Mouse (Mus musculus) heart, embryonic 14.5 days (tissue): Measurements from ENCODE around the gene Lrrc74a. TPM values are rescaled to one million over a fixed set of nuclear protein-coding genes. Genes with fewer than 3 reads are reported as not detected.

ENCODE experiments used
- ATAC-seq: fragments of 200-750 bp; cut with Nextera tagmentation; 2 replicates; pipeline ENCODE4 v1.8.0; 2017; ENCODE audit warnings: low read depth, moderate TSS enrichment; ENCODE audit not compliant: insufficient number of reproducible peaks, insufficient read depth, low FRiP score
- H3K27ac ChIP-seq, 2 experiments: fragments of 200-500 bp in 1 of 2; fragments of 300-500 bp in 1 of 2; sonication (generic) in 1 of 2; replicated peaks in 1 of 2; 2 replicates each; pipeline ENCODE4 v1.5.1; 2012 to 2014; ENCODE audit warnings: low read depth in 2 of 2, low read length in 2 of 2, control low read depth in 1 of 2, mild to moderate bottlenecking in 1 of 2, mixed read lengths in 1 of 2; ENCODE audit not compliant: control insufficient read depth in 1 of 2, insufficient read depth in 1 of 2
- H3K27me3 ChIP-seq: fragments of 300-500 bp; sonication (generic); 2 replicates; pipeline ENCODE4 v1.6.1; 2014; ENCODE audit warnings: mild to moderate bottlenecking, low read length, control low read depth; ENCODE audit not compliant: control insufficient read depth, insufficient read depth
- H3K36me3 ChIP-seq: fragments of 300-500 bp; sonication (generic); 2 replicates; pipeline ENCODE4 v1.6.1; 2014; ENCODE audit warnings: mild to moderate bottlenecking, control low read depth, low read length, mixed read lengths; ENCODE audit not compliant: control insufficient read depth, insufficient read depth
- H3K4me1 ChIP-seq, 2 experiments: fragments of 200-500 bp in 1 of 2; fragments of 300-500 bp in 1 of 2; sonication (generic) in 1 of 2; 2 replicates each; pipeline ENCODE4 v1.6.1; 2012 to 2014; ENCODE audit warnings: low read length in 2 of 2, control low read depth in 1 of 2, mixed read lengths in 1 of 2; ENCODE audit not compliant: control insufficient read depth in 2 of 2, insufficient read depth in 2 of 2
- H3K4me2 ChIP-seq: fragments of 300-500 bp; sonication (generic); 2 replicates; pipeline ENCODE4 v1.6.1; 2014; ENCODE audit warnings: mild to moderate bottlenecking, low read length
- H3K4me3 ChIP-seq, 2 experiments: fragments of 200-500 bp in 1 of 2; fragments of 300-500 bp in 1 of 2; sonication (generic) in 1 of 2; 2 replicates each; pipeline ENCODE4 v1.5.1; 2012 to 2014; ENCODE audit warnings: low read length in 2 of 2, mild to moderate bottlenecking in 2 of 2, control low read depth in 1 of 2, low read depth in 1 of 2, moderate library complexity in 1 of 2; ENCODE audit not compliant: control insufficient read depth in 1 of 2, insufficient read depth in 1 of 2
- H3K9ac ChIP-seq: fragments of 300-500 bp; sonication (generic); 2 replicates; pipeline ENCODE4 v1.6.1; 2014; ENCODE audit warnings: mild to moderate bottlenecking, low read length
- H3K9me3 ChIP-seq: fragments of 300-500 bp; sonication (generic); 2 replicates; pipeline ENCODE4 v1.6.1; 2016; ENCODE audit warnings: low read length, control low read depth; ENCODE audit not compliant: control insufficient read depth
- WGBS: fragments of 180-500 bp; shearing (Covaris S2); extraction: QIAGEN DNeasy Blood & Tissue Kit; methylation state at CpG from one replicate; pipeline ENCODE4 v1.1.7; 2014; 5-methylcytosine and 5-hydroxymethylcytosine counted together
- polyA plus RNA-seq: library from polyadenylated mRNA; unstranded; fragments of >200 nt; fragmentation: Nextera tagmentation; extraction: Ambion mirVana; gene quantifications from 2 replicates; pipeline ENCODE4 v1.2.1, GENCODE M21; 2014

Lrrc74a gene
- polyA plus RNA-seq, 1 experiment from 2014 or later, result not detected

- 37% methylated on average over 6 of the region's 6 CpGs for WGBS
- H3K27me3 ChIP-seq, result no peaks in the 10 kb centered on the region
- H3K9me3 ChIP-seq, result no peaks in the 10 kb centered on the region
- no peak overlapping the region for H3K4me3 ChIP-seq
- H3K9ac ChIP-seq, result peak overlapping the region; percentile 13; the same call in 1 of the 2 replicates
- H3K4me2 ChIP-seq, result peak overlapping the region; percentile 19; the same call in 1 of the 2 replicates
- H3K4me1 ChIP-seq, result peaks cover 35 to 36% of the 10 kb centered on the region in 2 experiments
- no peaks in the 10 kb centered on the region for H3K36me3 ChIP-seq
- H3K27ac ChIP-seq, result peak overlapping the region; percentile 0 to 60; a peak in 3 of 4 replicates
- no peak for ATAC-seq
Measured at GRCm38 (mm10) chr12:86790100-86790848, 56.1 kb downstream of the Lrrc74a start.

- Histone ChIP-seq H3K4me2 (peak overlapping the region; percentile 19; the same call in 1 of the 2 replicates), H3K27ac (peak overlapping the region; percentile 0 to 60; a peak in 3 of 4 replicates), H3K4me3 (no peak overlapping the region), H3K36me3 (no peaks in the 10 kb centered on the region), H3K9ac (0 out of 2 replicates have a peak overlapping the region, but pooled peaks have one; percentile 13), H3K27me3 (no peaks in the 10 kb centered on the region), H3K4me1 (peaks cover 38 to 40% of the 10 kb centered on the region in 2 experiments), H3K9me3 (no peaks in the 10 kb centered on the region)
- no peak; the same call in 1 of the 2 replicates for ATAC-seq
- 0% methylated on average over 2 of the region's 2 CpGs for WGBS
Measured at GRCm38 (mm10) chr12:86790849-86791127, 56.6 kb downstream of the Lrrc74a start.

GRCm38 (mm10) chr12:86791987-86792386, 57.8 kb downstream of the Lrrc74a start:
- Histone ChIP-seq H3K4me3 (no peak overlapping the region), H3K4me2 (no peak overlapping the region), H3K27me3 (no peaks in the 10 kb centered on the region), H3K4me1 (peaks cover 28 to 30% of the 10 kb centered on the region in 2 experiments), H3K27ac (no peak overlapping the region), H3K36me3 (no peaks in the 10 kb centered on the region), H3K9me3 (no peaks in the 10 kb centered on the region), H3K9ac (no peak overlapping the region)
- WGBS, result 89% methylated on average over 2 of the region's 2 CpGs
- ATAC-seq, result no peak

- 0 out of 4 replicates have a peak overlapping the region, but pooled peaks of 1 of the 2 experiments have one; percentile 4 for H3K27ac ChIP-seq
- H3K9ac ChIP-seq, result no peak overlapping the region; the same call in 1 of the 2 replicates
- no peak overlapping the region for H3K4me3 ChIP-seq
Measured at GRCm38 (mm10) chr12:86793830-86794229, 59.7 kb downstream of the Lrrc74a start.

GRCm38 (mm10) chr12:86794331-86794730, 60.2 kb downstream of the Lrrc74a start:
- Histone ChIP-seq H3K9ac (no peak overlapping the region), H3K36me3 (no peaks in the 10 kb centered on the region), H3K4me3 (no peak overlapping the region), H3K27me3 (no peaks in the 10 kb centered on the region), H3K4me1 (peaks cover 29 to 38% of the 10 kb centered on the region in 2 experiments), H3K9me3 (no peaks in the 10 kb centered on the region), H3K4me2 (no peak overlapping the region), H3K27ac (0 out of 4 replicates have a peak overlapping the region, but pooled peaks of 1 of the 2 experiments have one; percentile 9)
- 90% methylated on average over 11 of the region's 11 CpGs for WGBS
- ATAC-seq, result no peak

More at GRCm38 (mm10) chr12:86793830-86794229, 59.7 kb downstream of the Lrrc74a start:
- WGBS, result 52% methylated on average over 3 of the region's 3 CpGs
- no peaks in the 10 kb centered on the region for H3K36me3 ChIP-seq
- no peaks in the 10 kb centered on the region for H3K27me3 ChIP-seq
- H3K9me3 ChIP-seq, result no peaks in the 10 kb centered on the region
- H3K4me2 ChIP-seq, result no peak overlapping the region
- H3K4me1 ChIP-seq, result peaks cover 24 to 33% of the 10 kb centered on the region in 2 experiments
- ATAC-seq, result peak; percentile 20; the same call in 1 of the 2 replicates

GRCm38 (mm10) chr12:86795076-86795837, 61.1 kb downstream of the Lrrc74a start:
- Histone ChIP-seq H3K9ac (no peak overlapping the region), H3K27ac (0 out of 4 replicates have a peak overlapping the region, but pooled peaks of 1 of the 2 experiments have one; percentile 1), H3K4me2 (no peak overlapping the region), H3K27me3 (no peaks in the 10 kb centered on the region), H3K9me3 (no peaks in the 10 kb centered on the region), H3K36me3 (no peaks in the 10 kb centered on the region), H3K4me1 (peaks cover 26 to 39% of the 10 kb centered on the region in 2 experiments), H3K4me3 (no peak overlapping the region)
- 48% methylated on average over 7 of the region's 7 CpGs for WGBS
- no peak for ATAC-seq

- no peak overlapping the region for H3K4me3 ChIP-seq
- H3K27me3 ChIP-seq, result no peaks in the 10 kb centered on the region
- no peak overlapping the region for H3K27ac ChIP-seq
- H3K36me3 ChIP-seq, result no peaks in the 10 kb centered on the region
- WGBS, result 2% methylated on average over 4 of the region's 4 CpGs
- H3K9ac ChIP-seq, result no peak overlapping the region
- no peaks in the 10 kb centered on the region for H3K9me3 ChIP-seq
- H3K4me2 ChIP-seq, result no peak overlapping the region
- no peak for ATAC-seq
- H3K4me1 ChIP-seq, result peaks cover 27 to 39% of the 10 kb centered on the region in 2 experiments
Measured at GRCm38 (mm10) chr12:86795838-86796232, 61.7 kb downstream of the Lrrc74a start.
